Mouse (Mus musculus): ENCODE data around the gene Gna12.

DNA sequence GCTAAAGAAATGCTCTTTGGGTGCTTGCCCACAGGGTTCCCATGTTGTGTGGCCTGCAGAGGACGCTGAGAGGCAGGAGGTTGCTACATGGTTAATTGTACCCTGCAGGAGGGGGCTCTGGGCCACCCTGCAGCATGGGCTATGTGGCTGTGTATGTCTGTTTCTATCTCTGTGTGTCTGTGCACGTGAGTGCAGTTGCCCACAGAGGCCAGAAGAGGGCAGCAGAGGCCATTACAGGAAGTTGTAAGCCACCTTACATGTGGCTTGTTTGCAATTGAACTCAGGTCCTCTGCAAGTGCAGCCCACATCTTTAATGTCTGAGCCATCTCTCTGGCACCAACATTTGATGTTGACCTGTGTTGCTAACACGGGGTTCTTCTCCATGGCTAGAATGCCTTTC, 77.6 kb downstream of the Gna12 start:
- TF ChIP-seq GATA1 (IDR thresholded peaks at IDR 0.05; ENCODE audit: low read length) (no peak), TAL1 (IDR thresholded peaks at IDR 0.05; ENCODE audit: low read length) (no peak)
